Mouse (Mus musculus) cerebellum, adult 2 months (tissue): ENCODE measurements around the gene Cabin1.

Experiments
- CTCF ChIP-seq: fragments of 200-500 bp; IDR thresholded peaks from 2 replicates; pipeline ENCODE4 v1.5.1; 2011; ENCODE audit warnings: low read depth, mild to moderate bottlenecking, control low read depth, low read length, moderate library complexity, borderline replicate concordance; ENCODE audit not compliant: insufficient read depth
- POLR2A ChIP-seq: fragments of 200-500 bp; IDR thresholded peaks from 2 replicates; pipeline ENCODE4 v1.6.1; 2011; ENCODE audit warnings: low read length, control low read depth, borderline replicate concordance; ENCODE audit not compliant: insufficient read depth

DNA sequence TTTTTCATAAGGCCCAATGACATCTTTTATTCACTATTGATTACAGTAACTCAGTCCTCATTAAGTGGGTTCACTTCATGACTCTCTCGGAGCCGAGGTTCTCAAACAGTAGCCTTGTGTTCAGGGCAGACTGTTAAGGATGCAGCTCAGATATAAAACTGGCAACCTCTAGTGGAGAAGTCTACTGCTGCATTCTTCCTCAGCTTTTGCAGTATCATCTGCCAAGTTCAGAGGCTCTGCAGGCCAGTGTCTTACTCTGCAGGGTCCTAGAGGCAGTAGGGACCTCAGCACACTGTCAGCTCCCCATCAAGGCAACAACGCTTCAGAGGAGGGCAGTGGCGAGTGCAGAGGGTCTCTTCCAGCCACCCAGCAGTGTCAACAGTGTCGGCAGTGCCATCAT lies 43.9 kb downstream of the Cabin1 start:
- TF ChIP-seq CTCF (no peak), POLR2A (no peak)
